Mouse (Mus musculus): ENCODE measurements around the gene Trmu. TPM values are rescaled to one million over a fixed set of nuclear protein-coding genes. Genes with fewer than 3 reads are reported as not detected.
A peak's percentile ranks its signal among the peaks of the same experiment; 100 is the strongest.

Gene Trmu
- polyA plus RNA-seq (2015; fragmentation: Nextera tagmentation; extraction: Ambion mirVana), result 51.6 and 54.0 TPM in 2 replicates

- peak; percentile 98 for ATAC-seq (replicated peaks)
- H3K27me3 ChIP-seq, result no peaks in the 10 kb centered on the region
- peak within 1 kb of the TSS; percentile 93 for H3K9ac ChIP-seq (replicated peaks)
- under 1% methylated on average over 49 of the region's 50 CpGs for WGBS
- peak within 1 kb of the TSS; percentile 88 for H3K27ac ChIP-seq (replicated peaks)
- peaks cover 22% of the 10 kb centered on the region for H3K4me1 ChIP-seq
- peak within 1 kb of the TSS; percentile 86 for H3K4me2 ChIP-seq (replicated peaks)
- H3K4me3 ChIP-seq, result peak within 1 kb of the TSS; percentile 80
- H3K9me3 ChIP-seq, result no peaks in the 10 kb centered on the region
- H3K36me3 ChIP-seq, result peaks cover 17% of the 10 kb centered on the region; the same call in 1 of the 2 replicates
These were observed at the start of gene Trmu for GRCm38 (mm10) chr15:85878848-85879497. TSS of gene Trmu (plus strand) at chr15:85879312.

GRCm38 (mm10) chr15:85829470-85829869 lies 49.6 kb upstream of the Trmu start:
- Histone ChIP-seq H3K4me1 (peaks cover 14% of the 10 kb centered on the region), H3K36me3 (no peaks in the 10 kb centered on the region), H3K9me3 (no peaks in the 10 kb centered on the region), H3K27ac (replicated peaks) (no peak overlapping the region), H3K9ac (replicated peaks) (no peak overlapping the region), H3K4me3 (no peak overlapping the region), H3K27me3 (no peaks in the 10 kb centered on the region), H3K4me2 (replicated peaks) (no peak overlapping the region)
- no peak for ATAC-seq (replicated peaks)
- whole genome bisulfite sequencing, result 58% methylated on average over 5 of the region's 5 CpGs

- Histone ChIP-seq H3K36me3 (no peaks in the 10 kb centered on the region), H3K4me2 (replicated peaks) (peak within 1 kb of the TSS; percentile 71), H3K27me3 (no peaks in the 10 kb centered on the region), H3K4me3 (peak within 1 kb of the TSS; percentile 62), H3K27ac (replicated peaks) (no peak within 1 kb of the TSS), H3K9ac (replicated peaks) (peak within 1 kb of the TSS; percentile 57), H3K9me3 (no peaks in the 10 kb centered on the region), H3K4me1 (peaks cover 14% of the 10 kb centered on the region)
- ATAC-seq (replicated peaks), result peak; percentile 95
- 1% methylated on average over 27 of the region's 27 CpGs for WGBS
These were observed 47.0 kb upstream of the Trmu start, which contains the start of gene Ttc38 for GRCm38 (mm10) chr15:85831954-85832590. TSS of gene Ttc38 (plus strand) at chr15:85832306.

- ATAC-seq (replicated peaks), result no peak
- H3K4me1 ChIP-seq, result peaks cover 14% of the 10 kb centered on the region
- H3K9me3 ChIP-seq, result no peaks in the 10 kb centered on the region
- 51% methylated on average over 8 of the region's 8 CpGs for WGBS
- no peaks in the 10 kb centered on the region for H3K36me3 ChIP-seq
- H3K27ac ChIP-seq (replicated peaks), result no peak overlapping the region
- H3K27me3 ChIP-seq, result no peaks in the 10 kb centered on the region
- peak overlapping the region; percentile 71 for H3K4me2 ChIP-seq (replicated peaks)
- peak overlapping the region; percentile 62 for H3K4me3 ChIP-seq
- H3K9ac ChIP-seq (replicated peaks), result peak overlapping the region; percentile 57
These were observed 46.5 kb upstream of the Trmu start for GRCm38 (mm10) chr15:85832599-85832998.

- Histone ChIP-seq H3K9ac (replicated peaks) (no peak overlapping the region), H3K27me3 (no peaks in the 10 kb centered on the region), H3K9me3 (no peaks in the 10 kb centered on the region), H3K4me3 (no peak overlapping the region), H3K27ac (replicated peaks) (no peak overlapping the region), H3K4me1 (peaks cover 14% of the 10 kb centered on the region), H3K36me3 (no peaks in the 10 kb centered on the region), H3K4me2 (replicated peaks) (no peak overlapping the region)
- 60% methylated on average over 3 of the region's 3 CpGs for WGBS
- no peak for ATAC-seq (replicated peaks)
These were observed 43.8 kb upstream of the Trmu start for GRCm38 (mm10) chr15:85835335-85835734.

GRCm38 (mm10) chr15:85836887-85837286 lies 42.2 kb upstream of the Trmu start:
- no peak for ATAC-seq (replicated peaks)
- WGBS, result 94% methylated on average over 5 of the region's 5 CpGs
- Histone ChIP-seq H3K27ac (replicated peaks) (no peak overlapping the region), H3K27me3 (no peaks in the 10 kb centered on the region), H3K4me2 (replicated peaks) (no peak overlapping the region), H3K4me3 (no peak overlapping the region), H3K9me3 (no peaks in the 10 kb centered on the region), H3K9ac (replicated peaks) (no peak overlapping the region), H3K36me3 (no peaks in the 10 kb centered on the region), H3K4me1 (peaks cover 8% of the 10 kb centered on the region)

- no peaks in the 10 kb centered on the region for H3K9me3 ChIP-seq
- ATAC-seq (replicated peaks), result no peak
- H3K4me1 ChIP-seq, result no peaks in the 10 kb centered on the region
- 38% methylated on average over 6 of the region's 6 CpGs for WGBS
- no peak overlapping the region for H3K9ac ChIP-seq (replicated peaks)
- no peak overlapping the region for H3K4me2 ChIP-seq (replicated peaks)
- no peaks in the 10 kb centered on the region for H3K36me3 ChIP-seq
- no peak overlapping the region for H3K27ac ChIP-seq (replicated peaks)
- no peaks in the 10 kb centered on the region for H3K27me3 ChIP-seq
- H3K4me3 ChIP-seq, result no peak overlapping the region
These were observed 38.1 kb upstream of the Trmu start for GRCm38 (mm10) chr15:85840983-85841382.

GRCm38 (mm10) chr15:85841796-85842360 lies 37.2 kb upstream of the Trmu start:
- no peak overlapping the region for H3K9ac ChIP-seq (replicated peaks)
- no peaks in the 10 kb centered on the region for H3K9me3 ChIP-seq
- 80% methylated on average over 5 of the region's 5 CpGs for WGBS
- no peaks in the 10 kb centered on the region for H3K36me3 ChIP-seq
- no peaks in the 10 kb centered on the region for H3K27me3 ChIP-seq
- no peaks in the 10 kb centered on the region for H3K4me1 ChIP-seq
- no peak overlapping the region for H3K4me2 ChIP-seq (replicated peaks)
- no peak overlapping the region for H3K4me3 ChIP-seq
- ATAC-seq (replicated peaks), result no peak
- H3K27ac ChIP-seq (replicated peaks), result no peak overlapping the region

GRCm38 (mm10) chr15:85845071-85845470 lies 34.0 kb upstream of the Trmu start:
- no peak overlapping the region for H3K4me3 ChIP-seq
- no peak overlapping the region for H3K4me2 ChIP-seq (replicated peaks)
- no peaks in the 10 kb centered on the region for H3K27me3 ChIP-seq
- H3K9ac ChIP-seq (replicated peaks), result no peak overlapping the region
- no peaks in the 10 kb centered on the region for H3K36me3 ChIP-seq
- ATAC-seq (replicated peaks), result no peak
- H3K4me1 ChIP-seq, result no peaks in the 10 kb centered on the region
- no peak overlapping the region for H3K27ac ChIP-seq (replicated peaks)
- H3K9me3 ChIP-seq, result no peaks in the 10 kb centered on the region

- WGBS, result 73% methylated on average over 12 of the region's 12 CpGs
These were observed 27.3 kb upstream of the Trmu start for GRCm38 (mm10) chr15:85851656-85852392.

GRCm38 (mm10) chr15:85858980-85859489 lies 20.1 kb upstream of the Trmu start:
- Histone ChIP-seq H3K4me2 (replicated peaks) (peak overlapping the region; percentile 57), H3K4me1 (peaks cover 27% of the 10 kb centered on the region), H3K9ac (replicated peaks) (peak overlapping the region; percentile 67), H3K27ac (replicated peaks) (peak overlapping the region; percentile 68), H3K27me3 (no peaks in the 10 kb centered on the region), H3K36me3 (peaks cover 11% of the 10 kb centered on the region; the same call in 1 of the 2 replicates), H3K9me3 (no peaks in the 10 kb centered on the region), H3K4me3 (peak overlapping the region; percentile 48)
- peak; percentile 36 for ATAC-seq (replicated peaks)
- WGBS, result 8% methylated on average over 15 of the region's 15 CpGs

More at GRCm38 (mm10) chr15:85851656-85852392, 27.3 kb upstream of the Trmu start:
- H3K4me1 ChIP-seq, result no peaks in the 10 kb centered on the region
- H3K4me2 ChIP-seq (replicated peaks), result no peak overlapping the region
- no peak overlapping the region for H3K4me3 ChIP-seq
- ATAC-seq (replicated peaks), result no peak
- no peak overlapping the region for H3K27ac ChIP-seq (replicated peaks)
- H3K9ac ChIP-seq (replicated peaks), result no peak overlapping the region
- H3K9me3 ChIP-seq, result no peaks in the 10 kb centered on the region
- no peaks in the 10 kb centered on the region for H3K36me3 ChIP-seq
- no peaks in the 10 kb centered on the region for H3K27me3 ChIP-seq

All from forebrain, embryonic 15.5 days (tissue).